ENCODE assay signal across 9 mouse cellular contexts in genomic region chr4:86898791-86899474, GRCm38 (mm10). TPM values are rescaled to one million over a fixed set of nuclear protein-coding genes. Genes with fewer than 3 reads are reported as not detected.
DNase-seq lines count a peak whose midpoint lies in the region; ATAC-seq and TF ChIP-seq lines count a peak whose summit lies in the region.
"Had no signal": no experiment of that assay in that cellular context is flagged by ENCODE, and none has a peak within 500 bp of the region (broad histone marks: within the 10 kb centered on the region; RNA-seq: fewer than 3 reads in every experiment).

No protein-coding gene starts in this region.

- WGBS in hindbrain, embryonic 13.5 days, result 52% methylated on average over 14 of the region's 14 CpGs
- whole genome bisulfite sequencing in hindbrain, postnatal 0 days, result 52% methylated on average over 14 of the region's 14 CpGs
- WGBS in heart, embryonic 14.5 days, result 32% methylated on average over 14 of the region's 14 CpGs
- WGBS in limb, embryonic 12.5 days, result 17% methylated on average over 14 of the region's 14 CpGs
- 59% methylated on average over 14 of the region's 14 CpGs for WGBS in small intestine, adult 2 months

- DNase-seq in hindbrain, postnatal 0 days (ENCODE audit: low spot score), result no peak
- no peak for DNase-seq in layer of hippocampus, adult 9-10 months (ENCODE audit: low spot score)
- DNase-seq in left cerebral cortex, postnatal 14 days (ENCODE audit: low spot score in 2 of 2), result no peak
- DNase-seq in frontal cortex, adult 2 months (ENCODE audit: extremely low spot score in 1 of 2, low spot score in 1 of 2), result no peak

- TF ChIP-seq POLR2A in small intestine, adult 2 months (IDR thresholded peaks at IDR 0.05; ENCODE audit: low read depth, low read length), result no peak

- H3K9me3 ChIP-seq in hindbrain, embryonic 13.5 days, result no peaks in the 10 kb centered on the region
- no peaks in the 10 kb centered on the region for H3K9me3 ChIP-seq in hindbrain, postnatal 0 days (ENCODE audit: low read length)
- H3K9me3 ChIP-seq in heart, embryonic 14.5 days (ENCODE audit: control insufficient read depth, low read length), result no peaks in the 10 kb centered on the region
- H3K9me3 ChIP-seq in limb, embryonic 12.5 days, result no peaks in the 10 kb centered on the region

- no peak overlapping the region for H3K4me2 ChIP-seq in hindbrain, embryonic 13.5 days
- no peak overlapping the region for H3K4me2 ChIP-seq in hindbrain, postnatal 0 days (ENCODE audit: low read depth, low read length)
- no peak overlapping the region for H3K4me2 ChIP-seq in heart, embryonic 14.5 days (ENCODE audit: low read length)
- 0 out of 2 replicates have a peak overlapping the region, but pooled peaks have one; percentile 4 for H3K4me2 ChIP-seq in limb, embryonic 12.5 days

- intact Hi-C loops in left cerebral cortex, postnatal 14 days (cut with DNase I), result no loop called here

- no peaks in the 10 kb centered on the region for H3K27me3 ChIP-seq in hindbrain, embryonic 13.5 days
- H3K27me3 ChIP-seq in hindbrain, postnatal 0 days (ENCODE audit: insufficient read depth, low read length), result no peaks in the 10 kb centered on the region
- no peaks in the 10 kb centered on the region for H3K27me3 ChIP-seq in heart, embryonic 14.5 days (ENCODE audit: control insufficient read depth, insufficient read depth, low read length)
- H3K27me3 ChIP-seq in limb, embryonic 12.5 days, result no peaks in the 10 kb centered on the region
- no peaks in the 10 kb centered on the region for H3K27me3 ChIP-seq in small intestine, adult 2 months (ENCODE audit: control insufficient read depth, insufficient read depth, low read length)

- no peaks in the 10 kb centered on the region for H3K36me3 ChIP-seq in hindbrain, embryonic 13.5 days
- H3K36me3 ChIP-seq in hindbrain, postnatal 0 days (ENCODE audit: insufficient read depth, low read length), result no peaks in the 10 kb centered on the region
- 0 out of 2 replicates have a peak, but pooled peaks cover 3% of the 10 kb centered on the region for H3K36me3 ChIP-seq in heart, embryonic 14.5 days (ENCODE audit: control insufficient read depth, insufficient read depth, low read length)
- H3K36me3 ChIP-seq in limb, embryonic 12.5 days, result no peaks in the 10 kb centered on the region
- H3K36me3 ChIP-seq in small intestine, adult 2 months (ENCODE audit: control insufficient read depth, insufficient read depth, low read length), result no peaks in the 10 kb centered on the region

- H3K9ac ChIP-seq in hindbrain, embryonic 13.5 days, result no peak overlapping the region
- no peak overlapping the region for H3K9ac ChIP-seq in hindbrain, postnatal 0 days (replicated peaks; ENCODE audit: low read length)
- no peak overlapping the region for H3K9ac ChIP-seq in heart, embryonic 14.5 days (ENCODE audit: low read length)
- no peak overlapping the region for H3K9ac ChIP-seq in limb, embryonic 12.5 days (replicated peaks)

- H3K4me1 ChIP-seq in hindbrain, embryonic 13.5 days (replicated peaks), result 0 out of 2 replicates have a peak, but pooled peaks cover 2% of the 10 kb centered on the region
- no peaks in the 10 kb centered on the region for H3K4me1 ChIP-seq in hindbrain, postnatal 0 days (ENCODE audit: insufficient read depth, low read length)
- peaks cover 3 to 6% of the 10 kb centered on the region in 2 experiments; a peak in 1 of 4 replicates for H3K4me1 ChIP-seq in heart, embryonic 14.5 days (ENCODE audit: control insufficient read depth in 2 of 2, insufficient read depth in 2 of 2, low read length in 2 of 2)
- peaks cover 18% of the 10 kb centered on the region for H3K4me1 ChIP-seq in limb, embryonic 12.5 days (replicated peaks)
- peaks cover 7% of the 10 kb centered on the region; the same call in 1 of the 2 replicates for H3K4me1 ChIP-seq in small intestine, adult 2 months (ENCODE audit: control insufficient read depth, insufficient read depth, insufficient read length, low read length)

- H3K27ac ChIP-seq in hindbrain, embryonic 13.5 days, result no peak overlapping the region
- H3K27ac ChIP-seq in hindbrain, postnatal 0 days, result no peak overlapping the region
- H3K27ac ChIP-seq in heart, embryonic 14.5 days (replicated peaks in 1 of 2; ENCODE audit: control insufficient read depth in 1 of 2, insufficient read depth in 1 of 2, low read depth in 2 of 2, low read length in 2 of 2), result peak overlapping the region; percentile 56 to 83
- peak overlapping the region; percentile 59 for H3K27ac ChIP-seq in limb, embryonic 12.5 days
- 0 out of 2 replicates have a peak overlapping the region, but pooled peaks have one; percentile 1 for H3K27ac ChIP-seq in small intestine, adult 2 months (ENCODE audit: insufficient read depth, low read depth, low read length)

- no peak for TF ChIP-seq CTCF in hindbrain, postnatal 0 days (IDR thresholded peaks at IDR 0.05; ENCODE audit: low read depth)
- no peak for TF ChIP-seq CTCF in small intestine, adult 2 months (IDR thresholded peaks at IDR 0.05; ENCODE audit: extremely low read depth, insufficient read length, insufficient replicate concordance, low read depth, low read length)

- ATAC-seq in hindbrain, embryonic 13.5 days (ENCODE audit: low FRiP score), result 0 out of 2 replicates have a peak, but pooled peaks have one; percentile 43
- no peak for ATAC-seq in hindbrain, postnatal 0 days
- ATAC-seq in heart, embryonic 14.5 days (ENCODE audit: insufficient number of reproducible peaks, insufficient read depth, low FRiP score, low read depth), result peak; percentile 75
- peak; percentile 83 for ATAC-seq in limb, embryonic 12.5 days (ENCODE audit: insufficient number of reproducible peaks, insufficient read depth, low FRiP score, low TSS enrichment, low read depth)

- H3K4me3 ChIP-seq in hindbrain, embryonic 13.5 days, result no peak overlapping the region
- H3K4me3 ChIP-seq in hindbrain, postnatal 0 days (ENCODE audit: low read length), result no peak overlapping the region
- H3K4me3 ChIP-seq in heart, embryonic 14.5 days (ENCODE audit: control insufficient read depth in 1 of 2, insufficient read depth in 1 of 2, low read depth in 1 of 2, low read length in 2 of 2), result no peak overlapping the region
- no peak overlapping the region for H3K4me3 ChIP-seq in limb, embryonic 12.5 days (replicated peaks)
- H3K4me3 ChIP-seq in small intestine, adult 2 months (ENCODE audit: low read depth, low read length), result no peak overlapping the region
- H3K4me3 ChIP-seq: myocyte had no signal

RNA-seq across cellular contexts. Expression of gene Acer2, which starts 24.7 kb away (rescaled TPM):
- 21.6 and 23.6 TPM in 2 replicates for polyA plus RNA-seq in hindbrain, embryonic 13.5 days (2015; fragmentation: Nextera tagmentation; extraction: Ambion mirVana)
- total RNA-seq in hindbrain, postnatal 0 days (2014; rRNA removed), result 8.7 and 9.6 TPM in 2 replicates
- 8.9 and 9.5 TPM in 2 replicates for polyA plus RNA-seq in hindbrain, postnatal 0 days (2015; fragmentation: Nextera tagmentation; extraction: Ambion mirVana)
- 35.1 and 38.0 TPM in 2 replicates for polyA plus RNA-seq in heart, embryonic 14.5 days (2014; fragmentation: Nextera tagmentation; extraction: Ambion mirVana)
- polyA plus RNA-seq in limb, embryonic 12.5 days (2016; fragmentation: Nextera tagmentation; extraction: Ambion mirVana), result 19.7 and 19.8 TPM in 2 replicates
- 2.8 and 8.8 TPM in 2 replicates for polyA plus RNA-seq in small intestine, adult 2 months (2012; rRNA removed)
- total RNA-seq in left cerebral cortex, postnatal 14 days (2021), result 1 to 10 TPM; 3.5 to 6.0 TPM
- 4.6 and 5.3 TPM in 2 replicates for polyA plus RNA-seq in frontal cortex, adult 2 months (2012; rRNA removed)

RNA-seq across cellular contexts. Expression of gene Rps6, which starts 41.7 kb away (rescaled TPM):
- 441 and 451 TPM in 2 replicates for polyA plus RNA-seq in hindbrain, embryonic 13.5 days (2015; fragmentation: Nextera tagmentation; extraction: Ambion mirVana)
- 805 and 881 TPM in 2 replicates for total RNA-seq in hindbrain, postnatal 0 days (2014; rRNA removed)
- 338 and 363 TPM in 2 replicates for polyA plus RNA-seq in hindbrain, postnatal 0 days (2015; fragmentation: Nextera tagmentation; extraction: Ambion mirVana)
- 485 and 531 TPM in 2 replicates for polyA plus RNA-seq in heart, embryonic 14.5 days (2014; fragmentation: Nextera tagmentation; extraction: Ambion mirVana)
- polyA plus RNA-seq in limb, embryonic 12.5 days (2016; fragmentation: Nextera tagmentation; extraction: Ambion mirVana), result 686 and 699 TPM in 2 replicates
- 151 and 167 TPM in 2 replicates for polyA plus RNA-seq in small intestine, adult 2 months (2012; rRNA removed)
- total RNA-seq in left cerebral cortex, postnatal 14 days (2021), result 100 to 1,000 TPM; 362 to 379 TPM
- polyA plus RNA-seq in frontal cortex, adult 2 months (2012; rRNA removed), result 657 and 684 TPM in 2 replicates

Comparison
In these comparisons a context has a peak if more than half of its experiments do, and no peak if none do; other contexts are left out.
1. H3K27ac ChIP-seq: peak in heart, embryonic 14.5 days (2 of 2), limb, embryonic 12.5 days (single experiment) and small intestine, adult 2 months (single experiment); none in hindbrain, embryonic 13.5 days (single experiment) and hindbrain, postnatal 0 days (single experiment).